Mouse (Mus musculus) liver, adult 2 months (tissue): ENCODE data around the gene 1700013G24Rik.

Experiments used
- CTCF ChIP-seq: fragments of 200-500 bp; IDR thresholded peaks from 2 replicates; pipeline ENCODE4 v1.5.1; 2011; ENCODE audit warnings: low read depth, low read length, control low read depth
- POLR2A ChIP-seq: fragments of 200-500 bp; IDR thresholded peaks from 2 replicates; pipeline ENCODE4 v1.6.1; 2011; ENCODE audit warnings: low read length, control low read depth; ENCODE audit not compliant: insufficient read depth; ENCODE audit errors: extremely low read depth

GRCm38 (mm10) chr4:137414936-137415335 is 38.1 kb upstream of the 1700013G24Rik start:
- no peak for TF ChIP-seq CTCF
- no peak for TF ChIP-seq POLR2A
